8 mouse cellular contexts compared by ENCODE assay signal in the genomic region with DNA sequence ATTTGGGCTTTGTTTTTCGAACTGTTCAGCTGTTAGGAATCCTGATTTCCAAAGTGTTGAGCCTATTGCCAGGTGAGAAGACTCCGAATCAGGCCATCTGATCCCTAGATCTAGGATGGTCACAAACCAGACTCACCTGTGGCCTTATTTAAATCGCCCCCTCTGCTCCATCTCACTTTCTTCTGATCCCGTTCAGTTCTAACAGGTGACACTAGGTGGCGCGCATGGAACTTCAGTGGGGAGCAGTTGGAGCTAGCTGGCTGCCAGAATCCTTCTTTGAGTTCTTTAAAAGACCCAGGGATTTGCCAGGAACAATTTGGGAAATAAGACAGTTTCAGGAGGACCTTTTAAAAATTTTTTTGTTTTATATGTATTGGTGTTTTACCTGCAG. TPM values are rescaled to one million over a fixed set of nuclear protein-coding genes. Genes with fewer than 3 reads are reported as not detected.
DNase-seq lines count a peak whose midpoint lies in the region.

No protein-coding gene starts in this region.

- DNase-seq in NIH3T3 (ENCODE audit: low read depth): peak; percentile 89
- DNase-seq in cerebellum, adult 9-10 months: peak; percentile 62
- peak; percentile 38 to 79 for DNase-seq in frontal cortex, postnatal 10 days (ENCODE audit: low spot score in 2 of 2)
- peak; percentile 52 for DNase-seq in hindlimb bud, embryonic 11.5 days (ENCODE audit: extremely low spot score, low read depth, low spot score)
- peak; percentile 83 to 89 for DNase-seq in left cerebral cortex, adult 18-20 months (ENCODE audit: low spot score in 2 of 2)
- DNase-seq in mesoderm, embryonic 11.5 days (ENCODE audit: low read depth, low spot score): peak; percentile 80
- peak; percentile 72 for DNase-seq in right cerebral cortex, postnatal 25 days
- DNase-seq in urinary bladder, postnatal 25 days (ENCODE audit: low spot score): peak; percentile 83

RNA-seq across cellular contexts. Expression of a gene that starts 12.5 kb away (rescaled TPM):
- 10 to 100 TPM; 45.3 to 45.8 TPM for total RNA-seq in left cerebral cortex, adult 18-20 months (2021)

RNA-seq across cellular contexts. Expression of a gene that starts 48.8 kb away (rescaled TPM):
- total RNA-seq in left cerebral cortex, adult 18-20 months (2021): under 1 TPM in 1 of 2 experiments, not detected in 1; 0.33 TPM

Comparison
In these comparisons a context has a peak if more than half of its experiments do, and no peak if none do; other contexts are left out.
1. Peak in every context shown above with its lines: DNase-seq.